Comparison of ENCODE assay signal across 31 mouse cellular contexts in genomic region chr9:106237401-106237800, GRCm38 (mm10). TPM values are rescaled to one million over a fixed set of nuclear protein-coding genes. Genes with fewer than 3 reads are reported as not detected.
DNase-seq lines count a peak whose midpoint lies in the region; ATAC-seq and TF ChIP-seq lines count a peak whose summit lies in the region.
"Had no signal": no experiment of that assay in that cellular context is flagged by ENCODE, and none has a peak within 500 bp of the region (broad histone marks: within the 10 kb centered on the region; RNA-seq: fewer than 3 reads in every experiment).

No protein-coding gene starts in this region.

- peak overlapping the region; percentile 53 for H3K27ac ChIP-seq in gastrocnemius, adult 2 months
- H3K27ac ChIP-seq in kidney, postnatal 0 days = peak overlapping the region; percentile 60
- H3K27ac ChIP-seq in lung, postnatal 0 days (ENCODE audit: low read length) = peak overlapping the region; percentile 82
- H3K27ac ChIP-seq in brown adipose tissue, adult 24 weeks (replicated peaks; ENCODE audit: low read depth, low read length) = peak overlapping the region; percentile 65
- H3K27ac ChIP-seq: embryonic facial prominence, embryonic 12.5 days; embryonic facial prominence, embryonic 15.5 days; heart, adult 2 months; heart, embryonic 10.5 days; heart, embryonic 13.5 days; hindbrain, embryonic 14.5 days; hindbrain, postnatal 0 days had no signal

- intact Hi-C loops in gastrocnemius, adult 2 months (cut with DNase I) = no loop called here
- intact Hi-C loops in gastrocnemius, postnatal 36 days (cut with DNase I) = no loop called here

- H3K9me3 ChIP-seq in kidney, postnatal 0 days (replicated peaks; ENCODE audit: low read length) = no peaks in the 10 kb centered on the region
- H3K9me3 ChIP-seq in lung, postnatal 0 days (ENCODE audit: low read length) = no peaks in the 10 kb centered on the region
- H3K9me3 ChIP-seq: embryonic facial prominence, embryonic 12.5 days; embryonic facial prominence, embryonic 15.5 days; heart, embryonic 10.5 days; heart, embryonic 13.5 days had no signal

- TF ChIP-seq CTCF in gastrocnemius, adult 2 months (IDR thresholded peaks at IDR 0.05) = no peak
- TF ChIP-seq CTCF in kidney, postnatal 0 days (IDR thresholded peaks at IDR 0.05; ENCODE audit: low read depth) = no peak
- no peak for TF ChIP-seq CTCF in lung, postnatal 0 days (IDR thresholded peaks at IDR 0.05)

- H3K4me2 ChIP-seq in kidney, postnatal 0 days (ENCODE audit: low read length) = no peak overlapping the region
- no peak overlapping the region for H3K4me2 ChIP-seq in lung, postnatal 0 days (replicated peaks; ENCODE audit: low read depth, low read length)
- H3K4me2 ChIP-seq: embryonic facial prominence, embryonic 12.5 days; embryonic facial prominence, embryonic 15.5 days; heart, embryonic 13.5 days; hindbrain, embryonic 14.5 days had no signal

- no peak for ATAC-seq in kidney, postnatal 0 days (replicated peaks; ENCODE audit: low FRiP score, low read depth)
- ATAC-seq in lung, postnatal 0 days = no peak
- ATAC-seq: activated CD4-positive, CD25-positive, alpha-beta regulatory T cell, adult 4 months; CD4-positive, CD25-positive, alpha-beta regulatory T cell, adult 4 months; forebrain, embryonic 14.5 days; forebrain, postnatal 0 days; hindbrain, postnatal 0 days had no signal

- no peaks in the 10 kb centered on the region for H3K4me1 ChIP-seq in kidney, postnatal 0 days (replicated peaks; ENCODE audit: insufficient read depth, low read length)
- peaks cover 7% of the 10 kb centered on the region for H3K4me1 ChIP-seq in lung, postnatal 0 days (ENCODE audit: insufficient read depth, low read depth, low read length)
- peaks cover 12% of the 10 kb centered on the region; the same call in 1 of the 2 replicates for H3K4me1 ChIP-seq in brown adipose tissue, adult 24 weeks (ENCODE audit: control insufficient read depth, insufficient read depth, insufficient read length, low read length)
- H3K4me1 ChIP-seq: embryonic facial prominence, embryonic 12.5 days; embryonic facial prominence, embryonic 15.5 days had no signal

- TF ChIP-seq EP300 in lung, postnatal 0 days (IDR thresholded peaks at IDR 0.05) = no peak

- DNase-seq in gastrocnemius, adult 2 months = no peak
- DNase-seq in gastrocnemius, postnatal 36 days = no peak
- DNase-seq in kidney, postnatal 0 days (ENCODE audit: low spot score) = no peak
- no peak for DNase-seq in kidney, postnatal 14 days
- DNase-seq in lung, postnatal 0 days (ENCODE audit: low spot score) = no peak
- no peak for DNase-seq in lung, postnatal 25 days (ENCODE audit: low spot score)
- DNase-seq in retina, embryonic 14.5 days (ENCODE audit: low spot score) = no peak
- DNase-seq: adrenal gland, postnatal 14 days; cerebellum, adult 11 months; cerebellum, adult 2 months; cerebellum, adult 9-11 months; cerebellum, postnatal 25 days; forebrain, postnatal 0 days; gastrocnemius, postnatal 25 days; heart, adult 2 months; heart, postnatal 14 days; heart, postnatal 4 days had no signal

- H3K4me3 ChIP-seq in gastrocnemius, adult 2 months = no peak overlapping the region
- no peak overlapping the region for H3K4me3 ChIP-seq in kidney, postnatal 0 days (replicated peaks; ENCODE audit: low read depth, low read length)
- no peak overlapping the region for H3K4me3 ChIP-seq in lung, postnatal 0 days (ENCODE audit: low read depth, low read length)
- no peak overlapping the region for H3K4me3 ChIP-seq in brown adipose tissue, adult 24 weeks (ENCODE audit: insufficient read depth, low read depth, low read length)
- H3K4me3 ChIP-seq: embryonic facial prominence, embryonic 12.5 days; embryonic facial prominence, embryonic 15.5 days; heart, adult 2 months; heart, embryonic 10.5 days; heart, embryonic 13.5 days had no signal

- peaks cover 80% of the 10 kb centered on the region for H3K36me3 ChIP-seq in kidney, postnatal 0 days (ENCODE audit: insufficient read depth, low read length)
- H3K36me3 ChIP-seq in lung, postnatal 0 days (ENCODE audit: insufficient read depth, low read length) = peaks cover 74% of the 10 kb centered on the region

- WGBS in kidney, postnatal 0 days = 62% methylated on average over 8 of the region's 8 CpGs
- 63% methylated on average over 8 of the region's 8 CpGs for WGBS in lung, postnatal 0 days

- H3K27me3 ChIP-seq in kidney, postnatal 0 days (ENCODE audit: insufficient read depth, low read length) = no peaks in the 10 kb centered on the region
- H3K27me3 ChIP-seq in lung, postnatal 0 days (replicated peaks; ENCODE audit: insufficient read depth, low read length) = no peaks in the 10 kb centered on the region
- H3K27me3 ChIP-seq: embryonic facial prominence, embryonic 12.5 days; embryonic facial prominence, embryonic 15.5 days; heart, embryonic 13.5 days had no signal

- no peak overlapping the region for H3K9ac ChIP-seq in kidney, postnatal 0 days (ENCODE audit: low read depth, low read length)
- no peak overlapping the region for H3K9ac ChIP-seq in lung, postnatal 0 days (replicated peaks; ENCODE audit: low read depth)
- H3K9ac ChIP-seq: embryonic facial prominence, embryonic 12.5 days; embryonic facial prominence, embryonic 15.5 days; forebrain, postnatal 0 days; heart, embryonic 13.5 days; hindbrain, embryonic 14.5 days had no signal

RNA-seq across cellular contexts. Expression of gene Alas1, which starts 11.1 kb away (rescaled TPM):
- 100 to 1,000 TPM; 209 to 290 TPM for total RNA-seq in gastrocnemius, adult 2 months (2021)
- total RNA-seq in gastrocnemius, postnatal 36 days (2021) = 100 to 1,000 TPM; 235 to 282 TPM
- polyA plus RNA-seq in kidney, postnatal 0 days (2015; fragmentation: Nextera tagmentation; extraction: Ambion mirVana) = 142 and 152 TPM in 2 replicates
- polyA plus RNA-seq in lung, postnatal 0 days (2015; fragmentation: Nextera tagmentation; extraction: Ambion mirVana) = 292 and 310 TPM in 2 replicates
- polyA plus RNA-seq in brown adipose tissue, adult 24 weeks (2012; ENCODE audit: insufficient read depth, insufficient read length, missing spikeins) = 452 and 504 TPM in 2 replicates

RNA-seq across cellular contexts. Expression of gene Tlr9, which starts 15.0 kb away (rescaled TPM):
- under 1 TPM; 0.17 to 0.23 TPM for total RNA-seq in gastrocnemius, adult 2 months (2021)
- under 1 TPM; 0.25 to 0.31 TPM for total RNA-seq in gastrocnemius, postnatal 36 days (2021)
- 0.06 and 0.07 TPM in 2 replicates for polyA plus RNA-seq in kidney, postnatal 0 days (2015; fragmentation: Nextera tagmentation; extraction: Ambion mirVana)
- polyA plus RNA-seq in lung, postnatal 0 days (2015; fragmentation: Nextera tagmentation; extraction: Ambion mirVana) = 0.12 and 0.15 TPM in 2 replicates
- polyA plus RNA-seq in brown adipose tissue, adult 24 weeks (2012; ENCODE audit: insufficient read depth, insufficient read length, missing spikeins) = 0.48 and 0.88 TPM in 2 replicates
- total RNA-seq: MEL had no signal
- polyA plus RNA-seq: C2C12; CD4-positive, CD25-positive, alpha-beta regulatory T cell, adult 4 months; embryonic facial prominence, embryonic 12.5 days; forebrain, embryonic 11.5 days; forebrain, embryonic 14.5 days; heart, embryonic 10.5 days; heart, embryonic 13.5 days; hindbrain, embryonic 11.5 days had no signal

RNA-seq across cellular contexts. Expression of gene Twf2, which starts 34.5 kb away (rescaled TPM):
- total RNA-seq in gastrocnemius, adult 2 months (2021) = 100 to 1,000 TPM; 127 to 210 TPM
- total RNA-seq in gastrocnemius, postnatal 36 days (2021) = 100 to 1,000 TPM; 113 to 156 TPM
- 44.0 and 51.1 TPM in 2 replicates for polyA plus RNA-seq in kidney, postnatal 0 days (2015; fragmentation: Nextera tagmentation; extraction: Ambion mirVana)
- 64.2 and 64.6 TPM in 2 replicates for polyA plus RNA-seq in lung, postnatal 0 days (2015; fragmentation: Nextera tagmentation; extraction: Ambion mirVana)
- 13.6 and 19.5 TPM in 2 replicates for polyA plus RNA-seq in brown adipose tissue, adult 24 weeks (2012; ENCODE audit: insufficient read depth, insufficient read length, missing spikeins)

RNA-seq across cellular contexts. Expression of gene Ppm1m, which starts 37.9 kb away (rescaled TPM):
- 1 to 10 TPM; 2.1 to 5.2 TPM for total RNA-seq in gastrocnemius, adult 2 months (2021)
- total RNA-seq in gastrocnemius, postnatal 36 days (2021) = 1 to 10 TPM; 3.0 to 3.3 TPM
- polyA plus RNA-seq in kidney, postnatal 0 days (2015; fragmentation: Nextera tagmentation; extraction: Ambion mirVana) = 33.2 and 35.5 TPM in 2 replicates
- 33.4 and 37.2 TPM in 2 replicates for polyA plus RNA-seq in lung, postnatal 0 days (2015; fragmentation: Nextera tagmentation; extraction: Ambion mirVana)
- polyA plus RNA-seq in brown adipose tissue, adult 24 weeks (2012; ENCODE audit: insufficient read depth, insufficient read length, missing spikeins) = 104 and 137 TPM in 2 replicates

RNA-seq across cellular contexts. Expression of gene Poc1a, which starts 43.5 kb away (rescaled TPM):
- total RNA-seq in gastrocnemius, adult 2 months (2021) = 1 to 10 TPM; 1.4 to 2.1 TPM
- 1 to 10 TPM; 1.5 to 1.7 TPM for total RNA-seq in gastrocnemius, postnatal 36 days (2021)
- 13.1 and 14.5 TPM in 2 replicates for polyA plus RNA-seq in kidney, postnatal 0 days (2015; fragmentation: Nextera tagmentation; extraction: Ambion mirVana)
- 9.7 and 9.9 TPM in 2 replicates for polyA plus RNA-seq in lung, postnatal 0 days (2015; fragmentation: Nextera tagmentation; extraction: Ambion mirVana)
- 9.4 and 12.7 TPM in 2 replicates for polyA plus RNA-seq in brown adipose tissue, adult 24 weeks (2012; ENCODE audit: insufficient read depth, insufficient read length, missing spikeins)
